Mouse (Mus musculus) MN1 (cell line): ENCODE measurements around the gene Zbtb22.
"Not testable (repeated sequence)": the region's sequence is repeated elsewhere in the genome, so short reads cannot be mapped to it uniquely, and the experiment has no call there.

Experiments used
- DNase-seq: peaks from one replicate; pipeline ENCODE4 v3.0.0-alpha.2; 2016; ENCODE audit warnings: low spot score

Gene Zbtb22

DNA sequence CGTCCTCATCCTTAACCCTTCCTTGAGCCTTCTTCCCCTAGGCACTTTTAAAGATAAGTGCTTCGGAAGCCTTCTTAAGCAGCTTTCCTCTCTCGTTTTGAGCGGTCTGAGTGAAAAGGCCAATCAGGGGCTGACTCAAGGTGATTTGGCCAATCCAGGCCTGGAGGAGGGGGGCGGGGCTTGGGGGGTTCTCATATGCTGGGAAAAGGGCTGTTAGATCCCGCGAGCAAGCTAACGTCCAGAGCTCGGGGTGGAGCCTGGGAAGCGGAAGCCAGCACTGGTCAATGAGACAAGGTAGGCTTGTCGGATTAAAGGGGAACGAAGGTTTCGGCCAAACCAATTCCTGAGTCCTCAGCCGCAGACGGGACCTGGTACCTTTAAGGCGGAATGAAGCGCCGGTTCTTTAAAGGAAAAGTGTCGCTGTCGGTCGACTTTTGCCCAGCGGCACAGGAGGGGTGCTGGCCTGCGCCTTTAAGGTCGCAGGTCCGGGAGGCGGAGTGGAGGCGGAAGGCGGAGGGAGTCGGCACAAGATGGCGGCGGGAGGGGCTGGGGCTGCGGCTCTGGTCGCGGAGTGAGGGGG is at the start of gene Zbtb22, which contains the start of gene Tapbp:
Zbtb22 (plus strand) TSS at position 234 of the 580 bp plus-strand sequence.
Tapbp (plus strand) TSS at position 229 of the 580 bp plus-strand sequence.
- peak; percentile 99 for DNase-seq

DNA sequence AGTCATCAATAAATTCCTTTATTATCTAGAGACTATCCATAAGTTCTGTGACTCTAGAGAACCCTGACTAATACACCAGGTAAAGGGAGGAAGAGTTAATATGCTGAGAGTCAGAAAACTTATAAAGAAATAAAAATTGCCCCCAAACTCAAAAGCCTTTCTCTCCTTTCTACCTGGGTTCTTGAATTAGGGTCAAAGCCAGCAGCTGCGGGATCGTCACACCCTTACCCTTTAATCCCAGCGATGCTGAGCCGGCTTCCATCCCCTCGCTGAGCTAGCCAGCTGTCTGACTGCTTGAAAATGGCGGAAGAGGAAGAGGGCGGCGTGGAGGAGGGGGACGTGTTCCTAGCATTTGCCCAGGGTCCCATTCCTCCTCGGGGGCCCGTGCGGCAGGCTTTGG is 42.2 kb upstream of the Zbtb22 start, which contains the start of gene Gm7029:
Gm7029 (plus strand) TSS at position 301 of the 400 bp plus-strand sequence.
- not testable (repeated sequence) for DNase-seq

DNA sequence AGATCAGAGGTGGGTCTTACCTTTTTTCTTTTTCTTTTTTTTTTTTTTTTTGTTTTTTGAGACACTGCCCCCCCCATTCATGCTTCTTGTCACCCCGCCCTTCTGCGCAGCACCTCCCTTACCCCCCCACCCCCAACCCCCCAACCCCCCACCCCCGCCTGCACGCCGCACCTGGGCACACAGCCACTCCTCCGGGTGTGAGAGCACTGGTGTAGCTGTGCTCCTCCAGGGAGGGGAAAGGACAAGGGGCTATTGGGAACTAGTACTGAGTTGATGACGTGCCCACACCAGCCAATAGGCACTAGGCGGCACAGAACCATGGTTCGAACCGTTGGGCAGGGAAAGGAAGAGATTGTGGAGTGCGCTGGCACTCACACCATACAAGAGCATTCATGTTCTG is 41.3 kb upstream of the Zbtb22 start:
- no peak for DNase-seq

DNA sequence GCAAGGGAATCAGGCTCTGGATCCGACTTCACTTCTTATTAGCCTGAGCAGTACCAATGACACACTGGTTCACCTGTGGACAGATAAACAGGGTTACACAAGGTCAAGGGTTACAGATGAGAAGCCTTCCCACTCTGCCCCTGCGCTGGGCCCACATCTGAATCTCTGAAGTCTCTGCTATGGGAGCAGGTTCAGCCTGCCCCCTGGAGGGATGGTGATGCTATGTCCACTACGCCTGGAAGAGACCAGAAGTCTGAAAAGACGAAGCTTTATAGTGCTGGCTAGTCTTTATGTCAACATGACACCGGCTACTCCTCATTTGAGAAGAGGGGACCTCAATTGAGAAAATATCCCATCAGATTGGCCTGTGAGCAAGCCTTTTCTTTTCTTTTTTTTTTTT is 39.9 kb upstream of the Zbtb22 start:
- DNase-seq: peak; percentile 34

DNA sequence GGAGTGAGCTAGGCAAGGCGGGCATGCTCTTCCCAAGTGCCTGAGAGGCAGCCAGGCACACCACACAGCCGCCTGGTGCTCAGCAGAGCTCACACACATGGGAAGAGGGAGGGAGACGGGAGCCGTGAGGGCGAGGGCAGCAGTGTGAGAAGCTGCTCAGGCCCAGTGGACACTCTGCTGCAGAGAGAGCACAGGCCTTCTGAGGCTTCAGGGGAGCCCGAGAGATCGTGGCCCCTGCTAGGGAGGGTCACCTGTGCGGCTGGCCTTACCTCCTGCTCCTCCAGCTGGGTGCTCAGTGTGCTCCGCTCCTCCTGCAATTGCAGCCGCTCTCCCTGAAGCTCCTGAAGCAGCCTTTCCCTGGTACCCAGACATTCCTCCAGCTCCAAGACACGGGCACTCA is 31.4 kb upstream of the Zbtb22 start:
- not testable (repeated sequence) for DNase-seq

DNA sequence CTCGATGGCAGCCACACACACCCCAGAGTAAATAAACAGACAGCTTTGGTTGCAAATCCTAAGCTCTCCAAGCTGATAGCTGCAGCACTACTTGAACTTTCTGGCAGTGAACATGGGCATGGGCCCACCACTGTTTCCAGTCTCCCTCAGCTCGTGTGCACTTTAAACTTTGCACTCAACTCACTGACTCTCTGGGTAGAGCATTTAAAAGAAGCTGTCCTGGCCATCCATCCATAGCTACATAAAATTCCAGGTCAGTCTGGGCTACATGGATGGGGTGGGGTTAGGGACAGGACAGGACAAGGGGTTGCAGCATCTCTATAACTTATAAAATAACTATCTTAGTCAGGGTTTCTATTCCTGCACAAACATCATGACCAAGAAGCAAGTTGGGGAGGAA is 27.9 kb upstream of the Zbtb22 start:
- not testable (repeated sequence) for DNase-seq

DNA sequence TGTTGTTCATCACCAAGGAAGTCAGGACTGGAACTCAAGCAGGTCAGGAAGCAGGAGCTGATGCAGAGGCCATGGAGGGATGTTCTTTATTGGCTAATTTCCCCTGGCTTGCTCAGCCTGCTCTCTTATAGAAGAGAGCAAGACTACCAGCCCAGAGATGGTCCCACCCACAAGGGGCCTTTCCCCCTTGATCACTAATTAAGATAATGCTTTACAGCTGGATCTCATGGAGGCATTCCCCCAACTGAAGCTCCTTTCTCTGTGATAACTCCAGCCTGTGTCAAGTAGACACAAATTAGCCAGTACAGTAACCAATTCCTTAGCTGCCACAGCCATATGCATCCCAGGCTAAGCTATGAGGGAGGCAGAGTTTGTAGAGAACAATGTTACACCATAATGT is 27.5 kb upstream of the Zbtb22 start:
- DNase-seq: not testable (repeated sequence)

DNA sequence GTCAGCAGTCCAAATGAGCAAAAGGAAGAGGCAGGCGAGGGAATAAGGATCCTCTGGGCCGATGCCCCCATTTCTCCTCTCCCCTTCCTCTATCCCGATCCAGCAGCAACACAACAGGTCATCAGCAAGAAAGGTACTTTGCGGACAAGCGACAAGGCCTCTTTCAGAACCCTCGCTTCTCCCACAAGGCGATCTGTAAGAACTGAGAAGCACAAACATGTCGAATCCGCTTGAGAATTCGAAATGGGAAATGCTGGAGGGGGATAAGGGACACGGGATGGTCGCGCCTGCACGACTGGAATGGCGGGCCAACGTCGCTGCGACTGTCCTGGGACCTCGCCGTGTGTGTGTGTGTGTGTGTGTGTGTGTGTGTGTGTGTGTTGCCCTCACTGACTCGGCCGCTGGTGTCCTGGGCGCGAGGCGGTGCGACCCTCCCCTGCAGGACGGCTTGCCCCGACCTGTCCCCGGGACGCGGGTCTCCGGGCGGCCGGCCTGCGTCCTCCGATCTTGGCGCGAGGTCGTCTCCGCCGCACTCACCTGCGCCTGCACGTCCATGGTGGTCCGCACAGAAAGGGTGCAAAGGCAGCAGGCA is 25.7 kb upstream of the Zbtb22 start:
- DNase-seq: not testable (repeated sequence)

DNA sequence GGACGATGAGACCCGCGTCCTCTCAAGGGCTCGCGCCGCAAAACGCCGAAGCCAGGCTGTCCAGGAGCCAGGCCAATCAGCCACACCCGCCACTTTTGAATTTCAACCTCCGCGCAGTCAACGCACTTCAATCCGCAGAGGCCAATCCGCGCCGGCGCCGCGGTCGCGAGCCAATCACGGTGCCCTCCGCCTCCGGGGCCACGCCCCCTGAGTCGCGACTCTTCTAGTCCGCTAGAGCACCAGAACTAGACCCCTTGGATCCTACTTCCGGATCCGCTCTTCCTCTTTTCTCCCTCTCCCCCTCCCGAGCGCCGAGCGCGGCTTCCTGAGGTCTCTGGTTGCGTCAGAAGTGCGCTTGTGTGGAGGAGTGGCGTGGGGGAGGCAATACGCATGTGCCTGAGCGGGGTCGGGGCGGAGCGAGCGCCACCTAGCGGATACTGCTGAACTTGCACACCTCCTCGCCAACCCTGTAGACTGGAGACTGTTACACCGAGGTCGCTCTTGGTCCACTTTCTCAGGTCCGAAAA is 25.1 kb upstream of the Zbtb22 start, which contains the start of gene Kifc1:
Kifc1 (minus strand) TSS at position 129 of the 527 bp plus-strand sequence.
- DNase-seq: peak; percentile 100

DNA sequence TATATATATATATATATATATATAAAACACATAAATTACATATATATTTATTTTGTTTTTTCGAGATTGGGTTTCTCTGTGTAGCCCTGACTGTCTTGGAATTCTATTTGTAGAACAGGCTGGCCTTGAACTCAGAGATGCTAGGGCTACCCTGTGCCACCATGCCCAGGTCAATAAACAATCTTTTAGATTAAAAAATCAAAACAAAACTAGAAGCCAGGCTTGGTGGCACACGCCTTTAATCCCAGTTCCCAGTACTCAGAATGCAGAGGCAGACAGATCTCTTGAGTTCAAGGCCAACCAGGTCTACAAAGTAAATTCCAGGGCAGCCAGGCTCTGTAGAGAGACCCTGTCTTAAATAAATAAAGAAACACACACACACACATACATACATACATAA is 24.3 kb upstream of the Zbtb22 start:
- DNase-seq: no peak

DNA sequence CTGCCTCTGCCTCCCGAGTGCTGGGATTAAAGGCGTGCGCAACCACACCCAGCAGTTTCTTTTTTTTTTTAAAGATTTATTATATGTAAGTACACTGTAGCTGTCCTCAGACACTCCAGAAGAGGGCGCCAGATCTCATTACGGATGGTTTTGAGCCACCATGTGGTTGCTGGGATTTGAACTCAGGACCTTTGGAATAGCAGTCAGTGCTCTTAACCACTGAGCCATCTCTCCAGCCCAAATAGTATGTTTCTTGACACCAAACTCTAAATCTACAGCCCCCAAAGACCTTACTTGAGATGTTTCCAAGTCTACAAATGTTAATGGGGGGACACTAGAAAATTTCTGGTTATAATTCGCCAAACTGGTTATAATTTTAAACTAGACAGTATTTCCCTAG is 23.8 kb upstream of the Zbtb22 start:
- not testable (repeated sequence) for DNase-seq

DNA sequence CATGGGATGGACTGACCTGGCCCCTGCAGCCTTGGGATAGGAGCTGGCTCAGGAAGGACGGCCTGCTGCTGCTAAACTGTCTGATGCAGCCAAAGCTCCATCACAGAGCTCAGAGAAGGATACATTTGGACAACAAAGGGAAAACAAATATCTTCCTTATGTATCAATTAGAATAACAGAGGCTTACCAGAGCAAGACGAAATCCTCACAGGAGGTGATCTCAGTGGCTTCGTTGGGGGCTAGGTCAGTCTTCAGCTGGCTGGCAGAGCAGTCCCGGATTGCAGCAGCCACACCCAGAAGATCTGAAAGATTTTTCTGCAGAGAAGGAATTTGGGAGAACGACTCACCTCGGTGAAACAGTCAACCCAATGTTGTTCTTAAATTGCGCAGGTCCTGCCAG is 23.3 kb upstream of the Zbtb22 start:
- no peak for DNase-seq

DNA sequence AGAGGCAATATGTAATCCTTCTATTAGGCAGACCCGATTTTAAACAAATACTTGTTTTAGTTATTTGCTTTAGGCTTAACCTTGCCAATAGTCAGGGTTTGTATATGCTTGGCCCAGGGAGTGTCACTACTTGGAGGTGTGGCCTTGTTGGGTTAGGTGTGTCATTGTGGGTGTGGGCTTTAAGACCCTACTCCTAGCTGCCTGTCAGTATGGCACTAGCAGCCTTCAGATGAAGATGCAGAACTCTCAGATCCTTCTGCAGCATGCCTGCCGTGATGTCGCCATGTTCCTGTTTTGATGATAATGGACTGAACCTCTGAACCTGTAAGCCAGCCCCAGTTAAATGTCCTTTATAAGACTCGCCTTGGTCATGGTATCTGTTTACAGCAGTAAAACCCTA is 22.7 kb upstream of the Zbtb22 start:
- DNase-seq: not testable (repeated sequence)

DNA sequence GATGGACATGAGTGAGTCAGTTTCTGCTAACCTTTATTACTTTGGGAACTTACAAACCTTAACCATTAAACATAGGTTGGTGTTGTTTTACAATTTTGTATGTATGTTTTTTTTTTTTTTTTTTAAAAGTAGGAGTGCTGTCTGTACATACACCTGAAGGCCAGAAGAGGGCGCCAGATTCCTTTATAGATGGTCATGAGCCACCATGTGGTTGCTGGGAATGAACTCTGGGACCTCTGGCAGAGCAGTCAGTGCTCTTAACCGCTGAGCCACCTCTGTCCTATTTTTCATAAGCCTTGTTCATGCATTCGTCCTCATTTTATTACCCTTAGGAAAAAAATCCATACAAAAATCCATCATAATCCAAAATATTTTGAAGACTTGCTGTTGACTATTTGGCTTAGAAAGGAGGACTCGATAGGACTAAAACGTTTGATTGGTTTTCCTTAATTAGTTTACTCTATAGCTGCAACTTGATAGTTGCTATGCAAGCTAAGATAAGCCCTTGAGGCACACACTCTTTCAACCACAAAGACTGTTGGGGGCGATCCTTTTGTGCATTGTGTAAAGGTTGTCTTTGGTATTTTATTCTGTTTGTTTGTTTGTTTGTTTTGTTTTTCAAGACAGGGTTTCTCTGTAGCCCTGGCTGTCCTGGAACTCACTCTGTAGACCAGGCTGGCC is 18.4 kb upstream of the Zbtb22 start:
- peak; percentile 81 for DNase-seq

DNA sequence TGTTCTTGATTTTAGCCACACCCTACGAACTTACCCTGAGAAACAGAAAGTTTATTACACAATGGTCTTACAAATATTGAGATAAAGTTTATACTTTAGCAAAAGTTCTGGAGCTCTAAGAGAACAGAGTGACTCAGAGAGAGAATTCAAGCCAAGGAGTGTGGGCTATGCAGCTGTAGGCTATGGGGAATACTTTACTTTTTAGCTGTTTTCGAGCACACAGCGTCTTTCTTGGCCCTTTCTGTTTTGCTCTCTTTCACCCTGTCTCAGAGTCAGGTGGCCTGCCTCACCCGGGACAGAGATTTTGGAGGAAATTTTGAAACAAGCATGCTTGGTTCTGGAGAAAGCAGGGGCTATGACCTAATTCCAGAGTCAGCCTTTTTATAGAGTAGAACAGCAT is 17.5 kb upstream of the Zbtb22 start:
- not testable (repeated sequence) for DNase-seq

DNA sequence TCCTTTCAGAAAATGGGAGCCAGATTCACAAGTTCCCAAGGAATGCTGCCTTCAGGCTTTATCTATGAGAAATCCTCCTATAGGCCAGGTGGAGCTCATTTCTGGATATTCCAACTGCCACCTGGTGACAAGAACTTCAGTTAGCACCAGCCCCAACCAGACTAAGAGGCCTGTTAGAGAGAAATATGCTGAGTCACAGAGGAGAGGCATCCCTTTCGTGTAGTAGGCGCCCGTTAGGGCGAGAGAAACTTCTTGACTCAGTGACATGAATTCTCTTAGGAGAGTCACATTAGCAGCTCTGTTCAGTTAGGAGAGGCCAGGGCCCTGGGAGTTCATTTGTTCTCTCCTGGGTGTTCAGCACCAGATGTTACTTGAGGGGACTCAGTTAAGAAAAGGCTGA is 16.1 kb upstream of the Zbtb22 start:
- DNase-seq: no peak

DNA sequence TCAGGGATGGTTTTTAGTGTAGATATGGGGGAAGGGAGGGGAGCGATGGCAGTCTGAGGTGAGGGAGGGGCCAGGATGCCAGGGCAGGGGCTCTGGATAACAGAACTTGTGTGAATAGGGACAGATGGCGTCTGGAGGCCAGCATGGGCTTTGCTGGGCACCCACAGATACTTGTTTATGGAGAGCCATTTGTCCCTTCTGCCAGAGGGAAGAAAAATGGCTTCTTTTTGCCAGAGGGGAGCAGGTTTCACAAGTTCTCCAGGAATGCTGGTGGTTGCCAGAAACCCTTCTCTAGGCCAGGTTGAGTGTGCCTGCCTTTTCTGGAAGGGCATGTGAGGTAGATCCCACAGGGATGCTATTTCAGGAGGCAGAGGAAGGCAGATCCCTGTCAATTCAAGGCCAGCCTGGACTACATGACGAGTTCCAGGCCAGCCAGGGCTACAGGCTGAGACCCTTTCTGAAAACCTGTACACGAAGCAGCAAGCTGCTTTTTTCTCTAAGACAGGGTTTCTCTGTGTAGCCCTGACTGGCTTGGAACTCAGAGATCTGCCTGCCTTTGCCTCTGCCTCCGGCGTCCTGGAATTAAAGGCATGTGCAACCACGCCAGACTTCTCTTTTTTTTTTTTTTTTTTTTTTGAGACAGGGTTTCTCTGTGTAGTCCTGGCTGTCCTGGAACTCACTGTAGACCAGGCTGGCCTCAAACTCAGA is 15.3 kb upstream of the Zbtb22 start:
- DNase-seq: peak; percentile 34

DNA sequence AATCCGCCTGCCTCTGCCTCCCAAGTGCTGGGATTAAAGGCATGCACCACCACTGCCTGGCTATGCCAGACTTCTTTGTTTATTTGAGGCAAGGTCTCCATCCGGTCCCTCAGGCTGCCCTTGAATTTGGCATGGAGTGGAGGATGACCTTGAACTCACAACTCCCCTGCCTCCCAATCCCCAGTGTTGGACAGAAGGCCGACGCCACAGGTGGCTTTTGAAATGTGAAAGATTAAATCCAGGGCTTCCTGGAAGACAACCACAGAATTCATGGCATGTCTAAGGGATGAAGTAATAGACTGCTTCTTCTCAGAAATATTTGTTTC is 14.8 kb upstream of the Zbtb22 start:
- no peak for DNase-seq

DNA sequence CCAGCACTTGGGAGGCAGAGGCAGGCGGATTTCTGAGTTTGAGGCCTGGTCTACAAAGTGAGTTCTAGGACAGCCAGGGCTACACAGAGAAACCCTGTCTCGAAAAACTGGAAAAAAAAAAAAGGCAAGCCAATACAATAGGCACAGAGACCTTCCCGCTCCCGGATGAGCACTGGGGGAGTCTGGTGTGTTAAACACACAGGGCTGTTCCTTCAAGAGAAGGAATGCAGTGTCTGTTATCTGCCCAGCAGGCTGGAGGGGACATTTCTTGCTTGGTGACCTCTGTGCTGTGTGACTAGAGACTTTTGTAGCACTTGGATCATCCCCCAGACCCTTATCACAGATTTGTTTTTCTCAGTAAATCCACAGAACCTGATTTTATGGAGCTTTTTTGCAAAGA is 14.1 kb upstream of the Zbtb22 start:
- DNase-seq: no peak

DNA sequence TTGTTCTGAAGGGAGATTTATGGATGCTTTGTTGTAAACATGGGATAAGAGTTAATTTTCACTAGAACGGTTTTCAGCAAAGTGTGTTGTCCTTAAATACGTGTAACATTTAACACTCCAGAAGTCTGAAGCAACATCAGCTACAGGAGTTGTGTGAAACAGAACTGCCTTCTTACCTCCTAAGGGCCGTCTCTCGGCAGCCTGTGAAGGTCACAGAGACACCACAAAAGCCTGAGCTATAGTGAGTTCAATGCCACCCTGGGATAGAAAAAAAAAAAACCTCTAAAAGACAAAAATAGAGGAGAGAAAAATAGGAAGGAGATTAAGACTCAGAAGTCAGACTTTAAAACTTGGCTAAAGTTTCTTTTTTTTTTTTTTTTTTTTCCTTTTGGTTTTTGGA is 13.6 kb upstream of the Zbtb22 start:
- DNase-seq: no peak

DNA sequence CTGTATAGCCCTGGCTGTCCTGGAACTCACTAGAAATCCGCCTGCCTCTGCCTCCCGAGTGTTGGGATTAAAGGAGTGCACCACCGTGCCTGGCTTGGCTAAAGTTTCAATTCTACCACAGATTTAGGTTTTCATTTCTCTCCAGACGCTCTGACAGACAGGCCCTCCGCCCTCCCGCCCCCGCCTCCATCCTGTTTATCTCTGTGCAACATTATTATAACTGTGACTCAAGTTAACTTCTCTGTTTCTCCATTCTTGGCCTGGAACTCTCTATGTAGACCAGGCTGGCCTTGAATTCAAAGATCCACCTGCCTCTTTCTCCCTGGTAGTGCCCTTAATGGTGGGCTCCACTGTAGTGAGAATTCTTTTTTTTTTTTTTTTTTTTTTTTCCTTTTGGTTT is 13.2 kb upstream of the Zbtb22 start:
- DNase-seq: no peak

DNA sequence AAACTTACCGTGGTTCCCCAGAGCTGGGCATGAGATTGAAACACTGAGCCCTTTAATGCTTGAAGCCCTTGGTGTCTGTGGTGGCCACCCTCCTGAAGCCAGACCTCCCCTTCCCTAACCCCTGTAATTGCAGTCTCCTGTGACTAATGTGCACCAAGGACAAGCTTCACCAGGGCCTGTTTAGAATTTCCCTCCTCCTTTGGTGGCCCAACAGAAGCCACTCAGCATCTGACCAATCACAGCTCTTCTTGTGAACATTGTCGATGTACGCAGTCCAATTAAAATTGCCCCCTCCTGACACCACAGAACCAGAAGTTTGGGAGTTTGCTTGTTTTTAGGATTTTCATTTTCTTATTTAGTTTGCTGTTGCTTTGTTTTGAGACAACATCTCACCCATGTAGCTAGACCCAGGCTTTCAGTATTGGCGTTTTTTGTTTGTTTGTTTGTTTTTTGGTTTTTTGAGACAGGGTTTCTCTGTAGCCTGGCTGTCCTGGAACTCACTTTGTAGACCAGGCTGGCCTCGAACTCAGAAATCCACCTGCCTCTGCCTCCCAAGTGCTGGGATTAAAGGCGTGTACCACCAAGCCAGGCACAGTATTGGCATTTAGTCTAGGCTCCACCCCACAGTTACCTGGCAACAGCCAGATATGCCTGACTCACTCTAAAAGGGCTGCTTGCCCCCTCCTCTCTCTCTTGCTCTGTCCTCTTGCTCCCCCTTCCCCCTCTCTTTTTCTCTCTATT is 11.6 kb upstream of the Zbtb22 start:
- not testable (repeated sequence) for DNase-seq
